Mouse (Mus musculus): ENCODE measurements around the gene Pus10.

The Pus10 gene

DNA sequence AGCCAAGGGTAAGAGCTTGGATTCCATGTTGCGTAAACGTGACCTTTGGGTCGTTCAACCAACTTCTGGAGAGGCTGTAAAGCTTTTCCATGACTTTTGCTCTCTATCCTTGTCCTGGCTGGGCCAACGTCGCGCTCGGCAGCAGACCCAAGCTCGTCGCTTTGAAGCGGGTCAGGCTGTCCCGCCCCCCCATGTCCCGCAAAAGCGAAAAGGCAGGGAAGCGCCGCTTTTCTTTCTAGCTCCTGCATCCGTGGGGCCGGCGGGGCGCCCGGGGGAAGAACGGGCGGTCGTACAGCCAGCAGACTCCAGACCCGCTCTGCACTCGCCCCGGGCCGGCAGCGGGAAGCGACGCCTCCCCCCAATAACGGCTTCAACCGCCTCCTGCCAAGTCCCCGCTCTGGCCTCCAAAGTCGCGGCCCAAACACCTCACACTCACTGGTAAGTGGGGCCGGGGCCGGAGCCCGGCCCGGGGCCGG is at the start of gene Pus10:
TSS of gene Pus10 (plus strand) at position 364 of the 476 bp plus-strand sequence.
- DNase-seq = no peak

DNA sequence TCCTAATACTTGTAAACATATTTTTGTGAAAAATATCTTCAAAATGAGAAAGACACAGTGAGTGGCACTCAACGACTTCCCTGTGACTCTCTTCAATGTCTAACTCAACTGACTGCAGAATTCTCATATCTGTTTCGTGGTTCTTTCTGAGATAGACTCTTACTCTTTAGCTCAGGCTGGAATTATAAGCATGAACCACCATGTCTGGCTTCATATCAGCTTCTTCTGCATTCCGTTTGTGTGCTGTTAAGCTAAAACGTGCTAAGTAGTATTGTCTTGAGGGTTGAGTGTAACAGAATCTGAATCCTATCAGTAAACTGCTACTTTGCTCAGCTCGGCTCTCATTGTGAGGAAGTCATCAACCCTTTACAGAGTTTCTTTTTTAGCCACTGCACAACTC is 46.5 kb upstream of the Pus10 start:
- no peak for DNase-seq

DNA sequence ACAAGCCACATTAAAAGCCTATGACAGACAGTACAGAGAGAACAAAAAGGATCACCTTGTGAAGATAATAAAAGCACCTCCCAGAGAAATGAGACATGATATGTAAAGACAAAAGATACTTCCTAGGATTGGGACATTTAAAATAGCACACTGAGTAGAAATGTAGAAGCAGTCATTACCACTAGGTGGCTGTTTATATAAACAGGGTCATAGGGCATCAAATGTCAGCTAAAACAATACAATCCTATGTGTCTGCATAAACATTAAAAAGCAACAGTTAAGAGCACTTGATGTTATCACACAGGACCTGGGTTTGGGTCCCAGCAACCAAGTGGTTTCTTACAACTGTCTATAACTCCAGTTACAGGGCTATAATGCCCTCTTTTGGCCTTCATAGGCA is 34.8 kb upstream of the Pus10 start:
- DNase-seq = no peak

DNA sequence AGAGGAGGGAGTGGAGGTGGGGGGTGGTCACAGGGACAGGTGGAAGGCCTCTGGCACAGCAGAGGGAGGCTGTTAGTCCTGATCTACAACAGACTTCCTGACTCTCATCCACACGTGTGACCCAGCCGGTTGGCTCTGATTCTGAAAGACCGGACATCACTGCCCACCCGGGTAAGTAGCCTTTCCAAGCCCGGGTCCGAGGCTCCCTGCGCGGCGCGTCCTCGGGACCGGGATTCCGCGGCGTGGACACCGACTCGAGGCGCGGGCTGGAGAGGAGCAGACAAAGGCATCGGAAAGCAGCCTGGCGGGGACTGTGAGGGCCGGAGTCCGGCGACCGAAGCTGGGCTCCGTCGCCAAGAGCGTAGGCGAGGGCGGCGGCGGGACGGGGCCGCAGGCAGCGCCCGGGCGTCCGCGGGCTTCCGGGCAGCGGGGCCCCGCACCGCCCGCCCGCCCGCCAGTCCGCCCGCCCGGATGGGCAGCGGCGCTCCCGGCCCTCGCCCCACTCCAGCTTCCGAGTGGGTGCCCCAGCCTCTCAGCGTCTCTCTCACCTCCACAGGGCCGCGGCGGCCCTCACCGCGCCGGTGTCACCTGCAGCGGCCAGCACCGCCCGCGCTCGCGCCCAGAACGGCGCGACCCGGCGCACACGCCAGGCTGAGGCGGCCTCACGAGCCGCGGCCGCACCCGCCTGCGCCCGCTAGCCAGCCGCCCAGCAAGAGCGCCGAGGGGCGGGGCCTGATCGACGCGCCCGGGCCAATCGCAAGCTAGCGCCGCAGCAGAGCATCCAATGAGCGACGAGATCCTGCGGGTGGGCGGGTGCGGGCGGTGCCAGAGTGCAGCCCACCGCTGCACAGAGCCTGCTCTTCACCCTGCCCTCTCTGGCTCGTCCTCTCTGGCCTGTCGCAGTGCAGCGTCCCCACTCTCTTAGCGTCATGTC is 32.3 kb upstream of the Pus10 start, which contains the start of gene 0610010F05Rik:
TSS of gene 0610010F05Rik (minus strand) at position 695 of the 934 bp plus-strand sequence.
- peak; percentile 89 for DNase-seq

DNA sequence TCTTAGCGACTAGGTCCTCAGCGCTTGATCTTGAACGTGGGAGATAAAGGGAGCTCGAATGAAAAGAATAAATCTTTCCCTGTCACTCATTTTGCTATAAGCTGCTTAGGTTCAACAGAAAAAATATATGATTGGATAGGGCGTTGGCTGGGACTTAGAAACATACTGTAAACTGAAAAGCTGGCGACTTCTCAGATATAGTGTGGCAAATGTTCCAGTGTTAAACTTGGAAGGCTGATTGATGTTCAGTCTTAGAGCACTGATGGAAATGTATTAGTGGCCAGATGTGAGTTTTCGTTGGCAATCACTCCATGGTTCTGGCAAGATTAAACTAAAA is 31.6 kb upstream of the Pus10 start:
- no peak for DNase-seq

DNA sequence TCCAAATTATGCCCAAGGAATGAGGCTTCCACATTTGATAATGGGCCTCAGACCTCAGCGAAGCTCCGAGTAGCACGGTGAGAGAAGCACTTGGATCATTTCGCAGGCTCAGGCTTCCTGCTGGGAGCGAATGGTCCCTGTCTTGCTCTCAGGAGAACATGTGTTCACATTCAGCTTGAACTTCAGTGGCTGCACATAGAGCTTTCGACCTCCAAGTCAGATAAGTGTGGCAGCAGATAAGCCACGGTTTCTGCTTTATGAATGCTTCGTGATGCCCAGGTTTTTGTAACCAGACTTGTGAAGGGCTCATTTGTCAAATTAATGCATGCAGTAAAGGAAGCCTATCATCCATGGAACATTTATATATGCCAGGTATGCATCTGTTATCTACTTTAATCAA is 30.9 kb upstream of the Pus10 start:
- DNase-seq = no peak

DNA sequence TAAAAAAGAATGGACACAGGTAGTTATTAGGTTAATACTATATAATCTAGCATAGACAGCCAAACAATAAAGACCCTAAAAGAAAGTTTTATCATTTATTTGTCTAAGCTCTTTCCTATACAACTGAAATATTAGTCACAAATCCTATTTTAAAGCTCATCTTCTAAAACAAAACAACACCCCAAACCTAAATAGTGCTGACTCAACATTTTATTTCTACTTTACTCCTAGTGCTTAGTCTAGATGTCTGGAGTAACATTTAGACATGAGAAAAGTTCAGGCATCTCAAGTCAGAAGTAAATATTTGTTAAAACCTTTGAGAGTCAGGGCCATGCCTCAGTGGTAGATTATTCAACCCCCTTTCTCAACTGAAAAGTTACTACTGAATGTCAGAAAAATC is 18.0 kb upstream of the Pus10 start:
- DNase-seq = no peak

DNA sequence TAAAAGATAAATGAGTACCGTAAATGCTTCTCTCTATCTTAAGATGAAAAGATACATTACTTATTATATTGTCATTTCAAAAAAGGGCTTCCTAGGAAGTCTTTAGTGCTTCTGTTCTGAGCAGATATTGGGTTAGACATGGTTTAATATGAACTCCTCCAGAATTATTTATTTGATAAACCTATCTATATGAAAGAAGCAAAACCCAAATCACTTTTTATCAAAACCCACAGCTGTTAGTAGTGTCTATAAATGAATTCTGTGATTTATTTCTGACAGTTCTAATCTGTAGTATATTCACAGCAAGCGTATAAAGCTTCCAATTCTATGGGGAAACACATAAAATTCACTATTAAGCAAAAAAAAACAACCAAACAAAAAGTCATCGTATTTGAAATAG is 17.6 kb upstream of the Pus10 start:
- DNase-seq = no peak

DNA sequence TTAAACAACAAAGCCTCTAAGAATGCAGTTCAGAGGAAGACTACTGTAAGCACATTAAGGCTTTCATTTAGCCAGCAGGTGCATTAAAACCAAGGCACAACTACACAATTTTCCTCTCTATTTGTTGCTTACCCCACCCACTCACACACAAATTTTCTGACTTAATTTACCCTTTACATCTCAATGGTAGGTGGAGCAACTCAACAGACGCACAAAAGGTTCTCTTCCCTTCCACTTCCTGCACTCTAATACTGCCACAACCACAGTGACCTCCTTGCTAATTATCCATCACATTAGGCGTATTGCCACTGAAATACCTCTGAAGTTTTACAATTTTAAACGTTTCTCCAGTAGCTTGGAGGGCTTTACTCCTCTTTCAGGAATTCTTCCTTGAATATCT is 11.8 kb upstream of the Pus10 start:
- no peak for DNase-seq

DNA sequence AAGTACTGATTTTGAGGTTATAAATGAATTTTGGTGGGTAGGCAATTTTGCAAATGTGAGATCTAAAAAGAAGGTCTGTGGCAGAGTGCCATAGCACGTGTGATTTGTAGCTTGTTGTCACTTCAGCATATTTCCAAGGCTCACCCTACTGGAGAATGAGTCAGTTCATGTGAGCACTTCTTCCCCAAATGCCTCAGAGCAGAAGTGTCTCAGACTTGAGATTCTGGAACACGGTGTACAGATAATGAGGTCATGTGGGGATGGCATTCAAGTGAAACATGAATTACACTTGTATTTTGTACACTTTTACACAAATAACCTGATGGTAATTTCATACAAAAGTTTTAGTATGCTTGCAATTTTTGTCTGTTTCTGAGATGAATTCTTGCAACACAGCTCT is 7.7 kb upstream of the Pus10 start:
- no peak for DNase-seq

DNA sequence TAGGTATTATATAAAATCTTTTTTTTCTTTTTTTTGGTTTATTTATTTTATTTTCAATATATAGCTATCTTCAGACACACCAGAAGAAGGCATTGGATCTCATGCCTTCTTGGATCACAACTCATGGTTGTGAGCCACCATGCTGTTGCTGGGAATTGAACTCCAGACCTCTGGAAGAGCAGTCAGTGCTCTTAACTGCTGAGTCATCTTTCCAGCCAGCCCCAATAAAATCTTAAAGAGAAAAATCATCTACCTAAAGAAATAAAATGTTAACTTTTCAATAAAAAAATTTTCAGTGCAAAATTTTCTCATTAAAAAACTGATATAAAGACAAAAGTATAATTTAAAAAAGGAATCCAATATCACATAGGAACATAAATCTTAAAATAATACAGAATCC is 1.2 kb upstream of the Pus10 start:
- no peak for DNase-seq

DNA sequence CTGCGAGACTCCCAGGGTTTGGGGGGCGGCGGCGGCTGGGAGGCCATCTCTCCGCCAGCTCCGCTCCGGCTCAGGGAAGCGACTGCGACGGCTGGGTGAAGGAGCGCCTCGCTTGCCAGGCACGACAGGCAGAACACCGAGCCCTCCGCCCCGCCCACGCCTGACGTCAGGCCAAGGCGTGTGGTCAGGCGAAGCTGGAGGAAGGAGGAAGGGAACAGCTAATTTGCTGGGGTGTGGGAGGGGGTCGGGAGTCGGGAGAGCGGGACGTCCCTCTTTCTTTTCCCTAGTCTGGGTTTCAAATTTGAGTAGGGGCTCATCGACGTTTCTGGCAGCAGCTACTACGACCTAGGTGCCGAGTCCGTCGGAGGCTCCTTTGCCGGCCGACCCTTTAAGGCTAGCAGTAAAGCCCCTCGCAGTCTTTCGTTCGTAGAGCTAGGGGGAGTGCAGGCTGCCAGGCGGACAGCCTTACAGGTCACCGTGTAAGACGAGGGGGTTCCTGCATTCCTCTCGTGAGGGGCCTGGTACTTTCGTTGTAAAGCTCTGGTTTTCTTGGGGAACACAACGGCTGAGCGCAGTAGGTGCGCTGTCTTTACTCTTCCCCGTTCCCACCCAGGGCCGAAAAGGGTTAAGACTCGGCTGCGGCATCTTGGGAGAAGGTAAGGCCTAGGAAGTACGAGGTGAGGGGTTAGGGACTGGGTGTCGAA is 476 bp downstream of the Pus10 start, which contains the start of gene Pex13:
TSS of gene Pex13 (minus strand) at position 162 of the 704 bp plus-strand sequence.
- peak; percentile 97 for DNase-seq

DNA sequence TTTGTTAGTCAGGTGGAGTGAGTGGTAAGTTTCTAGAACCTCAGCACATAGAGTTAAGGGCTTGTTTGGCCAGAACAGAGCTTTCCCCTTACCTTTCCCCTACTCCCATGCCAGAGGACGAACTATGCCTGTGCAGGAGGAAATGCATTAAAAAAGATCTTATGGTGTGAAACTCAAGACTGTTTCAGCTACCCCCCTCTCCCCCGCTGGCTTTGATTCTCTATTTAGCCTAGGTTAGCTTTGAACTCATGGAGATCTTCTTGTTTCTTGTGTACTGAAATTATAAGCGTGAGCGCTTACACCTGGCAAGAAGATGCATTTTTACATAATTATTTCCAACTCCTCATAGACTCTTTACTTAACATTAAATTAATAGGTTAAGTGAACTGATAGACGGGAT is 1.1 kb downstream of the Pus10 start:
- no peak for DNase-seq

DNA sequence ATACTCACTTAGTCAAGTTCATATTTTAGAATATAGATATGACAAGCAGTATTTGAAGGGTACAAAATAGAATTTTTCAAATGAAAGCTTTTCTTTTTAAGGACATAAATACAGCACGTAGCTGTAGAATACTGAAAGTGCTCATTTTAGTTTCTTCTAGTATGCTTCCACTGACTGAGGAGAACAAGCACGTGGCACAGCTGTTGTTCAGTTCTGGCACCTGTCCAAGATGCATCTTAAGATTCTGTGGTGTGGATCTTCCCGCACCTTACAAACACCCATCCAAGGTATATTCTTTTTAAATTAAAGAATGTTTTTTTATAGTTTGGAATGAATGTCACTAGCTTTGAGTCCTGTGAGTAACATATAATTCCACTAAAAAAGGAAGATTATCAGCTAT is 1.7 kb downstream of the Pus10 start:
- DNase-seq = peak; percentile 14

DNA sequence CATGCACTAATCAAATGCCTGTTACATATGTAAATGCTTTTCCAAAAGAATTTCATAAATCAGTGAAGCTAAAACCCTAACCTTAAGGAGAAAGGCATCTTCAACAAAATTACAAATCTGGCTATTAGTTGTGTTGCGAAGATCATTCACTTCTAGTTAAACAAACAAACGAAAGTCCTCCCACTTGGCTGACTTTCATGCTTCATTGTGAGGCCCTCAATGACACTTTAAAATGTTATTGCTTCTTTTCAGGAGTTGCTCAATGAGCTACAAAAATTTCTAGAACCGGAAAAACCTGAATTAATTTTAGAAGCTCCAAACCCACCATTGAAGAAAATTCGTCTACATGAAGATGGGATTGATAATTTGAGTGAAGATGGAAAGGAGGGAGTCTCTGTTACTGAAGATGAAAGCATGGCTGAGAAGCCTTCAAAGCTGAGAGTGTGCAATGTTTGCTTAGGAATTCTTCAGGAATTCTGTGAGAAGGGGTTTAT is 6.8 kb downstream of the Pus10 start:
- peak; percentile 18 for DNase-seq

DNA sequence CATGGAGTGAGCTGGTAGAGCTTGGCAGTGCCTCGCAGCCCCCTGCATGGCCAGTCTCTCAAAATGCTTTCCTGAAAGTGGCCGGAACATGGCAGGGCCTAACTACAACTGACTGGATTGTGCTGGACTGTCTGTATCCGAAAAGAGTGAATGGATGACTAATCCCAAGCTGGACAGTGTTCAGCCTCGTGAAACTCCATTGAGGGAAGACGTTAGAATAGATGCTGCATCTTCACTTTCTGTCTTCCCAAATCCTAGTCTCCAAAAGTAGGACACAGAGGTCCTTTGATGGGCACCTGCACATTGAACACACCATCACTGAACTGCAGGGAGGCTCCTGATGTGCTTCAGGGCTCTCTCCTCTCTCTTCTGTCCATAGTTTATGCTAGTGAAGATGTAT is 10.6 kb downstream of the Pus10 start:
- DNase-seq = no peak

DNA sequence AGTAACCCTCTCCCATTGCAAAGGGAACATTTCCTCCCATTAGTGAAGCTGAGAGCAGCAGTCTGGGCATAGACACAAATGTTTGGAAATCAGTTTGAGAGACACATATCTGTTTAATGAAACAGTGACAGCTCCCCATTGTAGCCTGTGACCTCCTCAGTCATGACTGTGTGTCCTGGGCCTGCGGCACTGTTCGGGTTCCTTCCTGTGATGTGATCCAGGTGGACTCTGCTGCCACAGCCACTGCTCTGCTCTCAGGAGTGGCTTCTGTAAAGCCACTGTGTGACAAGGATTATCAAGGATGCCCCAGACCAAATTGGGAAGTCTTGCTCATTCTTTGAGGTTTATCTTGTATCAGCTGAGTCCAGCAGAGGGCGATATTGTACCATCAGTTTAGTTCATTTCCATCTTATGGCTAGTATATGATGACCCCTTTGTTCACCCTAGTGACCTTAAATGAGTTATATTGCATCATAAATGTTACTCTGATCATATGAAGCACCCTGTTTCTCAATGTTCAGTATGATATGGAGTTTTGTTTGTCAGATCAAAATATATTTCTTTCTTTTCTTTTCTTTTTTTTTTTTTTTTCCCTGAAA is 13.7 kb downstream of the Pus10 start:
- DNase-seq = peak; percentile 78

DNA sequence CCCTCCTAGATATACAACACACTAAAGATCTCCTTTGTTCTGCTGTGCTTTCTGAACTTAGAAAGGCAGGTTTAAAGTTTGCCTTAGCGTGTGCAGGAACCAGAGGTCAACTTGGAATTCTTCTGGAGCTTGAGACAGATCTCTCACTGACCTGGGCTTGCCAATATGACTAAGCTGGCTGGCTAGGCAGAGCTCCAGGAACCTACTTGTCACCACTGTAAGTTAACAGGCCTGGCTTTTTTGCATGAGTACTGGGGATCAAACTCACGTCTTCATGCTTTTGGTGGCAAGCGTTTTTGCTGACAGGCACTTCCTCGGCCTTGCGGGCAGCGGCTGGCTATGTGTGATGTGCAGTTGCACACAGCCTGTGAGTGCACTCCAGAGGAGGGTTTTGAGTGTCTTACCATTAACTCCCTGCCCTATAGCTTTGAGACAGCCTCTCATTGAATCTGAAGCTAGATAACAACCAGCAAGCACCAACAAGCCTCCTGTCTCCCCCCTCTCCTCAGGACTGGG is 15.0 kb downstream of the Pus10 start:
- no peak for DNase-seq

DNA sequence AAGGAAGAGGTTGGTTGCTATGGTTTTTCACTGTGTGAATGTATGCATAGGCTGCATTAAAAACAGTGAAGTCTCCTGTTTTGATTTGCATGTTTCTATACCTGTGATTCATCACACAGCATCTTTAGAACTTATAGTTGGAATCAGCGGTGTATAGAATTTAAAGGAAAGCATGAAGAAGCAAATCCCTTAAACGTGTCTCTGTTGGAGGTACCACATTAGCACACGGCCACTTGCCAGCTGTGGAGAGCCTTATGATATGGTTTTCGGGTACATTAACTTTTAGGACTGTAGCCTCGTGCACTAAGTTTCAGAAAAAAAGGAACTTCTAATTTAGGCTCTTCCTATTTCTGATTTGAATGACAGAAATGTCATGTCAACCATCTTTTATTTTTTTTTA is 17.1 kb downstream of the Pus10 start:
- DNase-seq = no peak

DNA sequence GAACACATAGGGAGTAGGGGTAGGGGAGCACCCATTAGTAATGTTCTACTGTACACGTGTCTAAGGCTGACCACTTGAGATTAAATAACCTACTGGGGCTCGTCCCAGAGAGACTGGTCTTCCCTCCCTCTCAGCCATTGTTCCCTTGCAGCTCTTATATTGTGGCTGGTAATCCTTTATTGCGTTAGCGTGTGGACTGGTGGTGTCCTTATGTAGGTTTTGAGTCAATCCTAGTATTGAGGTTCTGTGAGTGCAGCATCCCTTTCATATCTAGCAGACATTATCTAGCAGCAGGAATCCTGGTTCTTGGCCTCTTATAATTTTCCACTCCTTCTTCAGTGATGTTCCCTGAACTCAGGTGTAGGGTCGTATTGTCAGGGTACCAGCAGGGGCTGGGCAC is 21.2 kb downstream of the Pus10 start:
- DNase-seq = no peak

DNA sequence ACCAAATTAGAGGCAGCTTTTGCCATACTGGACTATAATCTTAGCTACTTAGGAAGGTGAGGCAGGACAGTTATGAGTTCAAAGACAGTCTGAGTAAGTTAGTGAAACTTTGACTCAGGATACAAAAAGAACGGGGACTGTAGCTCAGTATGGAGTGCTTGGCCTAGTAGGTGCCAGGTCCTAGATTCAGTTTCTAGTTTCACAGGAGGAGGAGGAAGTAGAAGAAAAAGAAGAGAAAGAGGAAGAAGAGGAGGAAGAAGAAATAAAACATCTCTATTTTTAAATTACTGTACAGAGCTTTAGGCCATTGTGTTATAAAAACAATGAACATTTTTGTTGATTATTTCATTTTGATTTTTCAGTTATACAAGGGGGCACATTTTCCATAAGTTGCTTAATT is 22.6 kb downstream of the Pus10 start:
- DNase-seq = no peak

DNA sequence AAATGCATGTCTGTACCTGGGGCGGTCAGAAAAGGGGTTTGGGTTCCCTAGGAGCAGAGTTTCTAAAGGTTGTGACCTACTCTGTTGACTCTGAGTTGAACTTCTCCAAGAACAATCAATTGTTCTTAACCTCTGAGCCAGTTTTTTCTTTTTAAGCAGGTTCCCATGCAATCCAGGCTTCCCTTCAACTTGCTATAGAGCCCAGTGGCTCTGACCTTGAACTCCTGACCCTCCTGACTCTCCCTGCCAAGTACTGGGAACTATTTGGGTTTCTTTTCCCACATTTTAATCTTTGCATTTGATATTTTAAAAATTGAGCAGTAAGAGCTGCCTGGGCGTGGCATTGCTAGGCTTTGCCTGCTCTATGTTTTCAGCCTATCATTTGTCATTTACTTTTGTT is 27.8 kb downstream of the Pus10 start:
- DNase-seq = no peak

DNA sequence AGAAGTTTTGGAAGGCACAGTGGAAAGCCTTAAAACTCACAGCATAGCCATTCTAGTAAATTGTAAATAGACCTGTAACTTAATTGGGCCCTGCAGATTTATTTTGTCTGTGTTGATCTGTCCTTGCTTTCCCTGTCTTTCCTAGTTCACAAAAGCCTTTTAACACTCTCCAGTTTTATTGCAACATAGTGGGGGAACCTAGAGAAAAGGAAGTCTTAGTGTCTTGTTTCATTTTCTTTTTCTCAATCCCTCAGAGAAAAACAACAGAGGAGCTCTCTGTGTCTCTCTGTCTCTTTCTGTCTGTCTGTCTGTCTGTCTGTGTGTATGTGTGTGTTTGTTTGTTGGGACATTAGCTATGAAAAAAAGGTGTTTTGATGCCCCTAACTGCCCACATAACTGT is 30.4 kb downstream of the Pus10 start:
- no peak for DNase-seq
